Mouse (Mus musculus) limb, embryonic 14.5 days (tissue): Measurements from ENCODE around the gene Eif2b5. TPM values are rescaled to one million over a fixed set of nuclear protein-coding genes. Genes with fewer than 3 reads are reported as not detected.

Source experiments
- ATAC-seq: fragments of 200-750 bp; cut with Nextera tagmentation; 2 replicates; pipeline ENCODE4 v1.8.0; 2017; ENCODE audit warnings: low read depth, moderate number of reproducible peaks, moderate TSS enrichment; ENCODE audit not compliant: low FRiP score
- DNase-seq: peaks from one replicate; pipeline ENCODE4 v3.0.0-alpha.2; 2015; ENCODE audit warnings: low spot score
- H3K27ac ChIP-seq: fragments of 300-500 bp; sonication (generic); replicated peaks from 2 replicates; pipeline ENCODE4 v1.5.1; 2014; ENCODE audit warnings: low read depth, mild to moderate bottlenecking, low read length, moderate library complexity, mixed read lengths
- H3K27me3 ChIP-seq: fragments of 300-500 bp; sonication (generic); 2 replicates; pipeline ENCODE4 v1.6.1; 2014; ENCODE audit warnings: low read length, mixed read lengths; ENCODE audit not compliant: control insufficient read depth, insufficient read depth
- H3K36me3 ChIP-seq: fragments of 300-500 bp; sonication (generic); 2 replicates; pipeline ENCODE4 v1.6.1; 2014; ENCODE audit warnings: mild to moderate bottlenecking, low read length, moderate library complexity, mixed read lengths; ENCODE audit not compliant: control insufficient read depth, insufficient read depth
- H3K4me1 ChIP-seq: fragments of 300-500 bp; sonication (generic); 2 replicates; pipeline ENCODE4 v1.6.1; 2014; ENCODE audit warnings: antibody characterized with exemption, low read length, mixed read lengths; ENCODE audit not compliant: control insufficient read depth, insufficient read depth
- H3K4me2 ChIP-seq: fragments of 300-500 bp; sonication (generic); replicated peaks from 2 replicates; pipeline ENCODE4 v1.6.1; 2014; ENCODE audit warnings: low read depth, mild to moderate bottlenecking, low read length, moderate library complexity; ENCODE audit not compliant: severe bottlenecking
- H3K4me3 ChIP-seq: fragments of 300-500 bp; sonication (generic); replicated peaks from 2 replicates; pipeline ENCODE4 v1.5.1; 2014; ENCODE audit warnings: low read length
- H3K9ac ChIP-seq: fragments of 300-500 bp; sonication (generic); 2 replicates; pipeline ENCODE4 v1.6.1; 2014; ENCODE audit warnings: mild to moderate bottlenecking, low read depth, low read length, moderate library complexity; ENCODE audit not compliant: severe bottlenecking
- H3K9me3 ChIP-seq: fragments of 300-500 bp; sonication (generic); 2 replicates; pipeline ENCODE4 v1.6.1; 2016; ENCODE audit warnings: low read length; ENCODE audit not compliant: control insufficient read depth
- POLR2A ChIP-seq: fragments of 200-500 bp; IDR thresholded peaks from 2 replicates; pipeline ENCODE4 v1.8.0; 2012; ENCODE audit warnings: inconsistent platforms, mild to moderate bottlenecking, moderate library complexity, borderline replicate concordance; ENCODE audit not compliant: insufficient read depth, insufficient read length; ENCODE audit errors: extremely low read depth
- WGBS: fragments of 180-500 bp; shearing (Covaris S2); extraction: QIAGEN DNeasy Blood & Tissue Kit; methylation state at CpG from one replicate; pipeline ENCODE4 v1.1.7; 2014; 5-methylcytosine and 5-hydroxymethylcytosine counted together
- polyA plus RNA-seq, 2 experiments: library from polyadenylated mRNA; depleted of rRNA in 1 of 2; stranded (reverse) in 1 of 2; unstranded in 1 of 2; fragments of >200 nt; fragmentation: Nextera tagmentation in 1 of 2; extraction: Ambion mirVana in 1 of 2; gene quantifications; 2 replicates each; pipeline versions ENCODE4 v1.2.1 to v1.2.3; 2012 to 2014

Eif2b5 gene
- polyA plus RNA-seq, 2 experiments, result 45.1 to 90.6 TPM

DNA sequence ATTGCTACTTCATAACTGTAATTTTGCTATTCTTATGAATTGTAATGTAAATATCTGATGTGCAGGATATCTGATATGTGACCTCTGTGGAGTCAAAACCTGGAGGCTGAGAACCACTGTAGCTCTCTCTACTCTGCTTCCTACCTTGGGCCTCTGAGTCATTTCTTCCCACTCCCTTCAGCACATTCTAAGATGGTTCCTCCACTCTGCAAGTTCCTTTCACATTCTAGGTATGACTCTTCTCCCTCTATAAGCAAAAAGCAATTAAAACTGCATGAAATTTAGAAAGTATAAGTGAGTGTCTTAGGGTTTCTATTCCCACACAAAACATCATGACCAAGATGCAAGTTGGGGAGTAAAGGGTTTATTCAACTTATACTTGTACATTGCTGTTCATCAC is 33.9 kb upstream of the Eif2b5 start:
- no peaks in the 10 kb centered on the region for H3K4me1 ChIP-seq
- H3K36me3 ChIP-seq, result no peaks in the 10 kb centered on the region
- H3K4me2 ChIP-seq, result no peak overlapping the region
- H3K27ac ChIP-seq, result no peak overlapping the region
- DNase-seq, result no peak
- ATAC-seq, result no peak
- H3K27me3 ChIP-seq, result no peaks in the 10 kb centered on the region
- no peaks in the 10 kb centered on the region for H3K9me3 ChIP-seq
- H3K4me3 ChIP-seq, result no peak overlapping the region
- H3K9ac ChIP-seq, result no peak overlapping the region
- no peak for TF ChIP-seq POLR2A

DNA sequence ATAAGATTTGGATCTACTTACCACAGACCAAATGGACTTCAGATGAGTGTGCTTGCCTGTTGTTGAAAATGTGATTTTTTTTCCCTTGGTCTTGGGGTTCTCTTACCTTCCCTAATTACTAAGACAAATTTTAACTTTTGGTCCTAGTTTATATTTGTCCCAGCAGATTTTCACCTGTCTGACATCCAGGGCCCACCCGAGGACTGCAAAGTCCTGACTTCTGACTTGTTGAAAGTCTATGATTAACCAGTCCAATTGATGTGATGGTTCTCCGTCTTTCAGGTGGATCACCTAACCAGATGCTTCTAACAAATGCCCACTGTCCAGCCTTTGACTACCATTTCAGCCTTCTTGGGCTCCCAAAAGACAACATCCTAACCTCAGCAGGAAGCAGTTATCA is 27.6 kb upstream of the Eif2b5 start:
- no peaks in the 10 kb centered on the region for H3K27me3 ChIP-seq
- WGBS, result 76% methylated on average over 2 of the region's 2 CpGs
- no peak for TF ChIP-seq POLR2A

DNA sequence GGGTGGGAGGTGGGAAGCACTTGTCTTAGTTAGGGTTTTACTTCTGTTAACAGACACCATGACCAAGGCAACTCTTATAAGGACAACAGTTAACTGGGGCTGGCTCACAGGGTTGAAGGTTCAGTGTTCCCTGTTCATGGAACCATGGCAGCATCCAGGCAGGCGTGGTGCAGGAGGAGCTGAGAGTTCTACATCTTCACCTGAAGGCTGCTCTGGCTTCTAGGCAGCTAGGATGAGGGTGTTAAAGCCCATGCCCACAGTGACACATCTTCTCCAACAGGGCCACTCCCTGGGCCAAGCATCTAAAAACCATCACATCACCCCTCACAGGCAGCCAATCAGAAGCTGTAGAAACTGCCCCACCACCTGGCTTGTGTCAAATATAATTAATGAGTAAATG is 26.9 kb upstream of the Eif2b5 start:
- Histone ChIP-seq H3K36me3 (no peaks in the 10 kb centered on the region), H3K27me3 (no peaks in the 10 kb centered on the region), H3K9ac (no peak overlapping the region), H3K4me2 (no peak overlapping the region), H3K4me1 (peaks cover under 1% of the 10 kb centered on the region; the same call in 1 of the 2 replicates), H3K4me3 (no peak overlapping the region), H3K9me3 (no peaks in the 10 kb centered on the region), H3K27ac (no peak overlapping the region)
- TF ChIP-seq POLR2A, result no peak
- WGBS, result 64% methylated on average over 1 of the region's 1 CpGs
- no peak for DNase-seq
- no peak for ATAC-seq

More for the DNA sequence above, 27.6 kb upstream of the Eif2b5 start:
- no peak overlapping the region for H3K4me3 ChIP-seq
- H3K4me2 ChIP-seq, result no peak overlapping the region
- no peak overlapping the region for H3K27ac ChIP-seq
- H3K4me1 ChIP-seq, result no peaks in the 10 kb centered on the region
- H3K9ac ChIP-seq, result no peak overlapping the region
- no peak for DNase-seq
- no peaks in the 10 kb centered on the region for H3K9me3 ChIP-seq
- no peak for ATAC-seq
- H3K36me3 ChIP-seq, result no peaks in the 10 kb centered on the region

DNA sequence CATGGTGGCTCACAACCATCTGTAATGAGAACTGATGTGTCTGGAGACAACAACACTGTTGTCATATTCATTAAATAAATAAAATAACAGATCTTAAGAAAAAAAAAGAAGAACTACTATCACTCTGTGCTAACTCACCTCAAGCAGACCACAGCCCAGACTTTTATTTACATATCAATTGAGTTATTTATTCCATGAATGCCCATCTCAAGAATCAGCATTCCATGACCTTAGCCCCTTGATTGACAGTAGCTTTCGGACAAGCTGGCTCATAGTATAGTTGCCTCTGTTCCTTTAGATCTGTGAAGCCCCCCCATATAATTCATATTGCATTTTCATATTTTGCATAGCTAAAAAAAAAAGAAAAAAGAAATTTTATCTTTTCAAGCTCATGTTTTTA is 24.9 kb upstream of the Eif2b5 start:
- Histone ChIP-seq H3K4me1 (peaks cover 3% of the 10 kb centered on the region; the same call in 1 of the 2 replicates), H3K36me3 (no peaks in the 10 kb centered on the region), H3K27ac (no peak overlapping the region), H3K9me3 (no peaks in the 10 kb centered on the region), H3K4me3 (no peak overlapping the region), H3K4me2 (no peak overlapping the region), H3K27me3 (no peaks in the 10 kb centered on the region), H3K9ac (no peak overlapping the region)
- no peak for TF ChIP-seq POLR2A
- 91% methylated on average over 1 of the region's 1 CpGs for WGBS
- no peak for DNase-seq
- no peak for ATAC-seq

DNA sequence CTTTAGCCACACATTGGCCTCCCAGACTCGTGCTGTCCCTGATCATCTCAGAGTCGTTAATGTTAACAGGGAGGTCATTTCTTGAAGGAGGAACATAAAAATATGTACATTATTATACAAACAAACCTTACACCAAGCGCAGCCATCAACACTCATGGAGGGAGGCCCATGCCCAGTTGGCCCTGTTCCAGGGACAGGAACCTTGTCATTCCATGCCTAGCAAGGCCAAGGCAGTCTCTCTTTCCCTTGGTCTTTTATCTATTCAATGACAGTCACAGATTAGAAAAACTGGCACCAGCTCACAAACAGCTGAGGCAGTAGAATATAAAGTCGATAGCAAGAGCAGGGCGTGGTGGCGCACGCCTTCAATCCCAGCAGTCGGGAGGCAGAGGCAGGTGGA is 24.4 kb upstream of the Eif2b5 start:
- no peak overlapping the region for H3K9ac ChIP-seq
- H3K4me2 ChIP-seq, result no peak overlapping the region
- H3K27me3 ChIP-seq, result no peaks in the 10 kb centered on the region
- H3K4me1 ChIP-seq, result peaks cover 3% of the 10 kb centered on the region; the same call in 1 of the 2 replicates
- no peak overlapping the region for H3K4me3 ChIP-seq
- TF ChIP-seq POLR2A, result no peak
- WGBS, result 92% methylated on average over 8 of the region's 8 CpGs
- no peaks in the 10 kb centered on the region for H3K9me3 ChIP-seq
- H3K27ac ChIP-seq, result no peak overlapping the region
- ATAC-seq (no peak), DNase-seq (no peak)
- no peaks in the 10 kb centered on the region for H3K36me3 ChIP-seq

DNA sequence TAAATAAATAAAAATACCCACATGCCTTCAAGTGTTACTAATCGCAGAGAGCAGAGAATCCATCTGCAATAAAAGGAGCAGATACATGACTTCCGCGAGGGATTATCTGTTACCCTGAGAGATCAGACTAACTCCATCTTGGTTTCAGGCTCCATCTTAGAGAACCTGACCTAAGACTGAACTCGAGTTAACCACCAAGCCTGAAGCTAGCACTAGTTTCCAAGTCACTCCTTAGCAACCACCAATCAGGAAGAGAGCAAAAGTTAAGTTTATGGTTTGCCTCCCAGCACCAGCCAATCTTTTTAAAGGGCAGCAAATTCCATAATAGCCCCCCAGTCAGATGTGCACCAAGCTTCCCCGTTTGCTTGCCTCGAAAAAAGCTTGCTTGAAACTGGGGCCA is 23.8 kb upstream of the Eif2b5 start:
- DNase-seq (no peak), ATAC-seq (no peak)
- 78% methylated on average over 6 of the region's 6 CpGs for WGBS
- H3K4me1 ChIP-seq, result peaks cover 3% of the 10 kb centered on the region; the same call in 1 of the 2 replicates
- no peaks in the 10 kb centered on the region for H3K27me3 ChIP-seq
- no peaks in the 10 kb centered on the region for H3K9me3 ChIP-seq
- no peak for TF ChIP-seq POLR2A
- H3K4me3 ChIP-seq, result no peak overlapping the region
- H3K36me3 ChIP-seq, result no peaks in the 10 kb centered on the region
- H3K27ac ChIP-seq, result no peak overlapping the region
- H3K4me2 ChIP-seq, result no peak overlapping the region
- no peak overlapping the region for H3K9ac ChIP-seq
